Mouse (Mus musculus) left cerebral cortex, adult 9 months (tissue): ENCODE results near the gene Pkp4.

ENCODE experiments used
- DNase-seq, 2 experiments: peaks; one replicate each; pipeline ENCODE4 v3.0.0; 2022; ENCODE audit warnings: low spot score in 2 of 2

The Pkp4 gene

GRCm38 (mm10) chr2:59272713-59273112 lies 112.1 kb downstream of the Pkp4 start:
- DNase-seq, result no peak

- no peak for DNase-seq
Observed at GRCm38 (mm10) chr2:59280914-59281562, 120.4 kb downstream of the Pkp4 start.

- DNase-seq, result no peak
Observed at GRCm38 (mm10) chr2:59282966-59283365, 122.3 kb downstream of the Pkp4 start.

- no peak for DNase-seq
Observed at GRCm38 (mm10) chr2:59284216-59284615, 123.6 kb downstream of the Pkp4 start.

GRCm38 (mm10) chr2:59284734-59285490 lies 124.3 kb downstream of the Pkp4 start:
- DNase-seq, result no peak

- DNase-seq, result no peak
Observed at GRCm38 (mm10) chr2:59285581-59285980, 124.9 kb downstream of the Pkp4 start.

- peak; percentile 59 to 84 for DNase-seq
Observed at GRCm38 (mm10) chr2:59286247-59286646, 125.6 kb downstream of the Pkp4 start.

GRCm38 (mm10) chr2:59287630-59288029 lies 127.0 kb downstream of the Pkp4 start:
- DNase-seq, result no peak

GRCm38 (mm10) chr2:59289411-59289810 lies 128.8 kb downstream of the Pkp4 start:
- no peak for DNase-seq

GRCm38 (mm10) chr2:59290391-59290790 lies 129.7 kb downstream of the Pkp4 start:
- DNase-seq, result no peak

GRCm38 (mm10) chr2:59299831-59300230 lies 139.2 kb downstream of the Pkp4 start:
- DNase-seq, result no peak

- peak in 1 of 2 experiments; percentile 21 for DNase-seq
Observed at GRCm38 (mm10) chr2:59301671-59302070, 141.0 kb downstream of the Pkp4 start.

- no peak for DNase-seq
Observed at GRCm38 (mm10) chr2:59302430-59302829, 141.8 kb downstream of the Pkp4 start.

- DNase-seq, result no peak
Observed at GRCm38 (mm10) chr2:59303530-59304063, 142.9 kb downstream of the Pkp4 start.

- no peak for DNase-seq
Observed at GRCm38 (mm10) chr2:59307302-59307701, 146.7 kb downstream of the Pkp4 start.

- no peak for DNase-seq
Observed at GRCm38 (mm10) chr2:59308055-59308454, 147.4 kb downstream of the Pkp4 start.

GRCm38 (mm10) chr2:59313293-59313692 lies 152.6 kb downstream of the Pkp4 start:
- DNase-seq, result no peak

- DNase-seq, result no peak
Observed at GRCm38 (mm10) chr2:59318631-59319030, 158.0 kb downstream of the Pkp4 start.

GRCm38 (mm10) chr2:59327946-59328345 lies 167.3 kb downstream of the Pkp4 start:
- no peak for DNase-seq

- DNase-seq, result no peak
Observed at GRCm38 (mm10) chr2:59331093-59331492, 170.4 kb downstream of the Pkp4 start.

GRCm38 (mm10) chr2:59332523-59332922 lies 171.9 kb downstream of the Pkp4 start:
- DNase-seq, result no peak

- no peak for DNase-seq
Observed at GRCm38 (mm10) chr2:59338501-59338900, 177.9 kb downstream of the Pkp4 start.

GRCm38 (mm10) chr2:59338926-59339325 lies 178.3 kb downstream of the Pkp4 start:
- DNase-seq, result no peak
